Mouse (Mus musculus) MN1 (cell line): ENCODE measurements around the gene Bdkrb2.

ENCODE experiments used
- DNase-seq: peaks from one replicate; pipeline ENCODE4 v3.0.0-alpha.2; 2016; ENCODE audit warnings: low spot score

The Bdkrb2 gene

GRCm38 (mm10) chr12:105592361-105592761 is 29.3 kb downstream of the Bdkrb2 start:
- no peak for DNase-seq

GRCm38 (mm10) chr12:105593471-105593870 is 30.4 kb downstream of the Bdkrb2 start:
- DNase-seq, result no peak

- DNase-seq, result no peak
Measured at GRCm38 (mm10) chr12:105597135-105597534, 34.1 kb downstream of the Bdkrb2 start.

- DNase-seq, result no peak
Measured at GRCm38 (mm10) chr12:105598503-105598902, 35.5 kb downstream of the Bdkrb2 start.

GRCm38 (mm10) chr12:105599098-105599497 is 36.1 kb downstream of the Bdkrb2 start:
- DNase-seq, result no peak

GRCm38 (mm10) chr12:105601586-105601985 is 38.6 kb downstream of the Bdkrb2 start:
- no peak for DNase-seq

GRCm38 (mm10) chr12:105602581-105603210 is 39.7 kb downstream of the Bdkrb2 start, which contains the start of gene Bdkrb1:
Bdkrb1 (plus strand) TSS chr12:105603085.
- no peak for DNase-seq

GRCm38 (mm10) chr12:105603904-105604303 is 40.9 kb downstream of the Bdkrb2 start:
- DNase-seq, result no peak

GRCm38 (mm10) chr12:105605212-105605611 is 42.2 kb downstream of the Bdkrb2 start:
- no peak for DNase-seq

GRCm38 (mm10) chr12:105606881-105607280 is 43.9 kb downstream of the Bdkrb2 start:
- DNase-seq, result no peak

- DNase-seq, result no peak
Measured at GRCm38 (mm10) chr12:105611045-105611444, 48.0 kb downstream of the Bdkrb2 start.

GRCm38 (mm10) chr12:105611748-105612147 is 48.7 kb downstream of the Bdkrb2 start:
- DNase-seq, result peak; percentile 48

- no peak for DNase-seq
Measured at GRCm38 (mm10) chr12:105613559-105613958, 50.5 kb downstream of the Bdkrb2 start.

- no peak for DNase-seq
Measured at GRCm38 (mm10) chr12:105622048-105622447, 59.0 kb downstream of the Bdkrb2 start.

GRCm38 (mm10) chr12:105622981-105623539 is 60.0 kb downstream of the Bdkrb2 start:
- no peak for DNase-seq

GRCm38 (mm10) chr12:105625798-105626197 is 62.8 kb downstream of the Bdkrb2 start:
- no peak for DNase-seq

GRCm38 (mm10) chr12:105634374-105635067 is 71.5 kb downstream of the Bdkrb2 start:
- DNase-seq, result no peak

GRCm38 (mm10) chr12:105636551-105636950 is 73.5 kb downstream of the Bdkrb2 start:
- DNase-seq, result no peak

GRCm38 (mm10) chr12:105637554-105637953 is 74.5 kb downstream of the Bdkrb2 start:
- DNase-seq, result no peak

- no peak for DNase-seq
Measured at GRCm38 (mm10) chr12:105642770-105643321, 79.8 kb downstream of the Bdkrb2 start.
